Mouse (Mus musculus): Measurements from ENCODE around the gene Tmem202. TPM values are rescaled to one million over a fixed set of nuclear protein-coding genes. Genes with fewer than 3 reads are reported as not detected.
A peak's percentile ranks its signal among the peaks of the same experiment; 100 is the strongest.

The Tmem202 gene
- total RNA-seq (2014; rRNA removed) (0.99 and 2.3 TPM in 2 replicates), polyA plus RNA-seq (2015; fragmentation: Nextera tagmentation; extraction: Ambion mirVana) (1.4 and 1.6 TPM in 2 replicates)

DNA sequence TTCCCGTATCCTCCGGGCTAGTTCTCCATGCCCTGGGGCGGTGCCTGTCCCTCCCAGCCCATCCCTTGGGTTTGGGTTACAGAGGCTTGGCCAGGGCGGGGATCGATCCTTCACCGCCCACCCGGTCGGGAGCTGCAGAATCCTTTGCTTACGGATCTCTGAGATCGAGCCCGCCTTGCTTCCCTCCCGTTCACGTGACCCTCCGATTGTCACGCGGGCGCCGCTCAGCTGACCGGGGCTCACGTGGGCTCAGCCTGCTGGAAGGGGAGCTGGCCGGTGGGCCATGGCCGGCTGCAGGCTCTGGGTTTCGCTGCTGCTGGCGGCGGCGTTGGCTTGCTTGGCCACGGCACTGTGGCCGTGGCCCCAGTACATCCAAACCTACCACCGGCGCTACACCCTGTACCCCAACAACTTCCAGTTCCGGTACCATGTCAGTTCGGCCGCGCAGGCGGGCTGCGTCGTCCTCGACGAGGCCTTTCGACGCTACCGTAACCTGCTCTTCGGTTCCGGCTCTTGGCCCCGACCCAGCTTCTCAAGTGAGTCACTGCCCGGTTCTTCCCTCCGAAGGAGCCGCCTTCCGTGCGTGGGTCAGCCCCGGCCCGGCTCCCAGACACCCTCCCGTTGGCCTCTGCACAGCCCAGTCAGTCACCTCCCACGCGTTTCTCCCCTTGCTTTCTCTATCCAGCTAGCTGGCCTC, at the start of gene Tmem202, which contains the start of gene Hexa:
Tmem202 (minus strand) TSS at position 407 of the 697 bp plus-strand sequence.
Hexa (plus strand) TSS at position 100 of the 697 bp plus-strand sequence.
- DNase-seq (ENCODE audit: low spot score) = peak; percentile 90
- no peak for TF ChIP-seq CTCF (IDR thresholded peaks at IDR 0.05)
- peak; percentile 93 for ATAC-seq (ENCODE audit: low FRiP score)
- Histone ChIP-seq H3K9me3 (ENCODE audit: low read length) (no peaks in the 10 kb centered on the region), H3K4me2 (ENCODE audit: low read depth, low read length, poor library complexity, severe bottlenecking) (peak within 1 kb of the TSS; percentile 93), H3K4me3 (ENCODE audit: low read depth, low read length) (peak within 1 kb of the TSS; percentile 67), H3K36me3 (ENCODE audit: insufficient read depth, low read length) (no peaks in the 10 kb centered on the region), H3K4me1 (ENCODE audit: insufficient read depth, low read length) (peaks cover 11% of the 10 kb centered on the region; the same call in 1 of the 2 replicates), H3K27ac (ENCODE audit: low read depth, low read length) (peak within 1 kb of the TSS; percentile 68), H3K27me3 (ENCODE audit: insufficient read depth, low read length) (no peaks in the 10 kb centered on the region), H3K9ac (replicated peaks; ENCODE audit: low read length, poor library complexity, severe bottlenecking) (peak within 1 kb of the TSS; percentile 77)
- 2% methylated on average over 53 of the region's 55 CpGs for WGBS

DNA sequence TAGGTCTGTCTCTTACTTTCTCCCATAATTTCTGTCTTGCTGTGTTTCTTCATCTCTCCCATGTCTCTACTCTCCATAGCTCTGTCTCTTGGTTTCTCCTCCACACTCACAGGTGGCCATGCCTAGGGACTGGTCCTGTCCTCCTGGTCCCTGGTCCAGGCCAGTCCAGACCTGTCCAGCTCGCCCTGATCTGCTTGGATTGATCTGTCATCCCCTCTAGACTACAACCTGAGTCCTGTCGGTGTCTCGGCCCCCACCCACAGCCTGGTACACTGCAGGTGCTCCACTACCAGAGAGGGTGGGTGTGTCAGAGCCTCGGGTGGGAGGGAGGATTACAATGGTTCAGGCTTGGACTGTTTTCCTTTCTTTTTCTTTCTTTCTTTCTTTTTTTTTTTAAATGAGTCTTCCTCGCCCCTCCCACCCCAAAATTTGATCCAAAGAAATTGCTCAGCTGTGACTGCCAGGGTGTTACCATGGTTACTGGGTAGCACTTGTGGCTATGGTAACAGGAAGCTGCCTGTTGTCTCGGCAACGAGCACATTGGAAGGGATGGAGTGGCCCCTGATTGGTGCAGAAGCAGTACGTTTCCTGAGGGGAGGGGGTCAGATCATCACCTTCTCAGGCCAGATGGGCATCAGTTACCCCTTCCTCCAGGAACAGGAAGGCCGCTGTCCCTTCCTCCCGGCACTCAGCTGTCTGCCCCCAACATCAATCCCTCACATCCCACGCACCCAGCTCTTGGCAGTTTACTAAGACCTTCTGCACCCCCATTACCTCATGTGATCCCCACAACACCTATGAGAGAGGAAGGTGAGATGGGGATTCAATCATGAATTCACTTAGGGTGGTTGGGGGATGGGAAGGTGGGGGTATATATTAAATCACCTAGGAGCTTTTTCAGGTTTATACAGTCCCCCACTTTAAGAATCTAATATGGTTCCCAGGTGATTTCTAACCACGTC, 49.3 kb upstream of the Tmem202 start:
- Histone ChIP-seq H3K9ac (replicated peaks; ENCODE audit: low read length, poor library complexity, severe bottlenecking) (peak overlapping the region; percentile 34; the same call in 1 of the 2 replicates), H3K4me2 (ENCODE audit: low read depth, low read length, poor library complexity, severe bottlenecking) (peak overlapping the region; percentile 72), H3K4me1 (ENCODE audit: insufficient read depth, low read length) (peaks cover 25% of the 10 kb centered on the region; the same call in 1 of the 2 replicates), H3K4me3 (ENCODE audit: low read depth, low read length) (peak overlapping the region; percentile 27), H3K27me3 (ENCODE audit: insufficient read depth, low read length) (no peaks in the 10 kb centered on the region), H3K9me3 (ENCODE audit: low read length) (no peaks in the 10 kb centered on the region), H3K36me3 (ENCODE audit: insufficient read depth, low read length) (peaks cover 13% of the 10 kb centered on the region), H3K27ac (ENCODE audit: low read depth, low read length) (peak overlapping the region; percentile 93)
- 10% methylated on average over 12 of the region's 12 CpGs for WGBS
- DNase-seq (ENCODE audit: low spot score) (peak; percentile 92), ATAC-seq (ENCODE audit: low FRiP score) (peak; percentile 89)
- TF ChIP-seq CTCF (IDR thresholded peaks at IDR 0.05) = no peak

DNA sequence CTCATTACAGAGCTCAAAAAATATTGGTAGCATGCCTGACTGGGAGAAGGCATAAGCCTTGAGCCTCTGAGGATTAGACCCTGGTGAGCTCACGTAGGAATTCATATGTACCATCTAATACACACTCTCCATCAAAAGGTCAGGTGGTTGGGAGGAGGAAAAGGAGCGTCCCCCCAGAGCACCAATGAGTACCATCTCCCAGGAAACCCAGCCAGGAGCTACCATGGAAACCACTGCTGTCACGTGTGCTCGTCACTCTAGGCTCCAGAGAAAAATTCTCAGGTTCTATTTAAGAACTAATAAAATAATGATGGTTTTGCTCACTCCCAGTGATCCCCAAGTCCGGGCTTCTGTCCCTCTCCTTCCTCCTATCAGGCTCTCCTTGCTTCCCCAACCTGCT, 48.6 kb upstream of the Tmem202 start:
- H3K4me1 ChIP-seq (ENCODE audit: insufficient read depth, low read length) = peaks cover 25% of the 10 kb centered on the region; the same call in 1 of the 2 replicates
- ATAC-seq (ENCODE audit: low FRiP score) = peak; percentile 81
- H3K4me3 ChIP-seq (ENCODE audit: low read depth, low read length) = peak overlapping the region; percentile 27
- H3K4me2 ChIP-seq (ENCODE audit: low read depth, low read length, poor library complexity, severe bottlenecking) = peak overlapping the region; percentile 72
- peak; percentile 76 for DNase-seq (ENCODE audit: low spot score)
- peaks cover 13% of the 10 kb centered on the region for H3K36me3 ChIP-seq (ENCODE audit: insufficient read depth, low read length)
- 17% methylated on average over 5 of the region's 5 CpGs for WGBS
- H3K9ac ChIP-seq (replicated peaks; ENCODE audit: low read length, poor library complexity, severe bottlenecking) = 0 out of 2 replicates have a peak overlapping the region, but pooled peaks have one; percentile 34
- H3K27ac ChIP-seq (ENCODE audit: low read depth, low read length) = peak overlapping the region; percentile 93
- no peak for TF ChIP-seq CTCF (IDR thresholded peaks at IDR 0.05)
- no peaks in the 10 kb centered on the region for H3K27me3 ChIP-seq (ENCODE audit: insufficient read depth, low read length)
- no peaks in the 10 kb centered on the region for H3K9me3 ChIP-seq (ENCODE audit: low read length)

DNA sequence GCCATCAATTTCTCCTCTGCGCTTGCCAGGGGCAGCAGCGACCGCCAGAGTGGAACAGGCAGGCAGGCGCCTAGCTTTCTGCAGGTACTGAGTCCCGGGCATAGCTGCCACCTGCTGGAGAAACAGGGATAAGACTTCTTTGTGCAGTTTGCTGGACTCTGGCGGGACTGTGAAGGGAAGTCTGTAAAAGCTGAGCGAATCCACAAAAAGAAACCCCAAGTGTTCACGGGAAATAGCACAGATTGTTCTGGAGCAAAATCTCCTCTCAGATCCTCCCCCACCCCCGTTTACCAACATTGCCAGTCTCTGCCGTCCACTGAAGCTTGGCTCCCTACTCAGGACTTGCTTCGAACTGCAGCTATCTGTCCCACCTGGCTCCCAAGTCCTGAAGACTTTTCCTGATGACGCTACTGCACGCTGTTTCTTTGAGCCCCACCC, 45.2 kb upstream of the Tmem202 start:
- H3K4me1 ChIP-seq (ENCODE audit: insufficient read depth, low read length) = peaks cover 20% of the 10 kb centered on the region; the same call in 1 of the 2 replicates
- ATAC-seq (ENCODE audit: low FRiP score) (no peak; the same call in 1 of the 2 replicates), DNase-seq (ENCODE audit: low spot score) (peak; percentile 87)
- 5% methylated on average over 13 of the region's 13 CpGs for WGBS
- H3K27me3 ChIP-seq (ENCODE audit: insufficient read depth, low read length) = no peaks in the 10 kb centered on the region
- no peak overlapping the region for H3K9ac ChIP-seq (replicated peaks; ENCODE audit: low read length, poor library complexity, severe bottlenecking)
- H3K9me3 ChIP-seq (ENCODE audit: low read length) = no peaks in the 10 kb centered on the region
- H3K36me3 ChIP-seq (ENCODE audit: insufficient read depth, low read length) = no peaks in the 10 kb centered on the region
- H3K27ac ChIP-seq (ENCODE audit: low read depth, low read length) = no peak overlapping the region
- peak; percentile 89 for TF ChIP-seq CTCF (IDR thresholded peaks at IDR 0.05)
- H3K4me2 ChIP-seq (ENCODE audit: low read depth, low read length, poor library complexity, severe bottlenecking) = peak overlapping the region; percentile 24; the same call in 1 of the 2 replicates
- no peak overlapping the region for H3K4me3 ChIP-seq (ENCODE audit: low read depth, low read length)

DNA sequence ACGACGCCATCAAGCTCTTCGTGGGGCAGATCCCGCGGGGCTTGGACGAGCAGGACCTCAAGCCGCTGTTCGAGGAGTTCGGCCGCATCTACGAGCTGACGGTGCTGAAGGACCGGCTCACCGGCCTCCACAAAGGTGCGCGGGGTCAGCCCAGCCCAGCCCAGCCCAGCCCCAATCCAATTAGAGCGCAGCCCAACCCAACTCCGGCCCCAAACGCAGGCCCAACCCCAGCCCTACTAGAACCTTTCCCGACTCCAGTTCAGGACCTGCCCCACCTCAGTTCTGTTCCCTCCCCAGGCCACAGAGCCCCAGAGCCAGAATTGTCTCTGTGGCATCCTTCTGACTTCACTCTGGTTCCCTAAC, 38.8 kb upstream of the Tmem202 start:
- no peak for DNase-seq (ENCODE audit: low spot score)
- WGBS = 0% methylated on average over 16 of the region's 20 CpGs
- peak overlapping the region; percentile 68 for H3K4me3 ChIP-seq (ENCODE audit: low read depth, low read length)
- H3K4me1 ChIP-seq (ENCODE audit: insufficient read depth, low read length) = 0 out of 2 replicates have a peak, but pooled peaks cover 4% of the 10 kb centered on the region
- H3K9me3 ChIP-seq (ENCODE audit: low read length) = no peaks in the 10 kb centered on the region
- H3K4me2 ChIP-seq (ENCODE audit: low read depth, low read length, poor library complexity, severe bottlenecking) = peak overlapping the region; percentile 73
- TF ChIP-seq CTCF (IDR thresholded peaks at IDR 0.05) = no peak
- H3K36me3 ChIP-seq (ENCODE audit: insufficient read depth, low read length) = no peaks in the 10 kb centered on the region
- peak overlapping the region; percentile 84 for H3K9ac ChIP-seq (replicated peaks; ENCODE audit: low read length, poor library complexity, severe bottlenecking)
- H3K27ac ChIP-seq (ENCODE audit: low read depth, low read length) = peak overlapping the region; percentile 71
- ATAC-seq (ENCODE audit: low FRiP score) = no peak
- H3K27me3 ChIP-seq (ENCODE audit: insufficient read depth, low read length) = no peaks in the 10 kb centered on the region; the same call in 1 of the 2 replicates

Data from midbrain, postnatal 0 days (tissue).